Mouse (Mus musculus): ENCODE measurements around the gene Hist1h3d.
"Not testable (repeated sequence)": the region's sequence is repeated elsewhere in the genome, so short reads cannot be mapped to it uniquely, and the experiment has no call there.

The Hist1h3d gene

DNA sequence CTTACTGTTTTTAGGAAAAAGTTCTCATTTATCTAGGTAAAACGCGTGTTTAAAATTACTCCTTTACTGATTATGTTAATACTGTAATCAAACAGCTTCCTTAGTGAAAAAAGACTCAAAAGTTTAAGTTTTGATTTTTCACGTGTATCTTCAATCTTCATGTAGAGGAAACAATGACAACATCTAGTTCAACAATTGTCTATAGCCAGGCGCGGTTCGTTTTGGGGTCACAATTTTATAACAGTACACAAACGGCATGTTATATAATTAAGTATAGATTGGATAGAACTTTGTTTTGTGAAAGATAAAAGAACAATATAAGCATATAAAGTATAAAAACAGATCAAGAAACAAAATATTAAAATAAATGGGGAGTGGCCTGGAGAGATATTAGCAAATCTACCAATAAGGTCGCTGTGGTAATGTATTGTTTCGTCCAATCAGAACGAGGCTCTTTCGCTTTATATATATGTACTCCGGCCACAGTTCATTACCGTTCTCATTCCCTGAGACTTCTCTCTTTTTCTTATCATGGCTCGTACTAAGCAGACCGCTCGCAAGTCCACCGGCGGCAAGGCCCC is at the start of gene Hist1h3d:
Gene Hist1h3d (plus strand): TSS at position 493 of the 581 bp plus-strand sequence.
- peak; percentile 77 for DNase-seq (ENCODE audit: low read depth, low spot score)

DNA sequence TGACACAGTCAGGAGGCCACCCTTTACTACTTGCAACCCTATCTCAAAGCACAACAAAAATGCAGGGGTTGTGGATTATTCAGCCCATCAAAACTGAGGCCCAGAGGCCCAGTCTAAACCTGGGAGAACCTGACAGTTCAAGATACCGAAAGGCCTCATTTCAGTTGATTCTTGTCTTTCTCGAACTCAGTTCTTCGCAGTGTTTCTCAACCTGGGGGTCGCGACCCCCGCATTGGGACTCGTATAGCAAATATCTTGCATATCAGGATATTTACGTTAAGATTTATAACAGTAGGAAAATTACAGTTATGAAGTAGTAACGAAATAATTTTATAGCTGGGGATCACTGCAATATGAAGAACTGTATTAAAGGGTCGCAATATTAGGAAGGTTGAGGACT is 49.7 kb upstream of the Hist1h3d start:
- DNase-seq (ENCODE audit: low read depth, low spot score): no peak

DNA sequence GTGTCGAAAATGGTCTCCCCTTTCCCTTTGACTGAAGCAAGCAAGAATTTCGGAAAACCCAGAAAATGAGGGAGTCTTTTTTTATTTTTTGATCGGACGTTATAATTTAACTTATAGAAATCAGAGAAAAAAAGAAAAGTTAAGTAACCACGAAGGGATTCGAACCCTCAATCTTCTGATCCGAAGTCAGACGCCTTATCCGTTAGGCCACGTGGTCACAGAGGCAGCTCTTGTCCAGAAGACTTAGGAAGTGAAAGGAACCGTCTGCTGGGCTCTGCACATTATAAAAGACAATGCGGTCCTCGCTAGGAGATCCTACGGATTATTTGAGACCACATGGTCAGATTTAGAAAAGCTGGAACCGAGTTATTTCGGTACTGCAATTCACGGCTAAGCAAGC is 49.3 kb upstream of the Hist1h3d start:
- no peak for DNase-seq (ENCODE audit: low read depth, low spot score)

DNA sequence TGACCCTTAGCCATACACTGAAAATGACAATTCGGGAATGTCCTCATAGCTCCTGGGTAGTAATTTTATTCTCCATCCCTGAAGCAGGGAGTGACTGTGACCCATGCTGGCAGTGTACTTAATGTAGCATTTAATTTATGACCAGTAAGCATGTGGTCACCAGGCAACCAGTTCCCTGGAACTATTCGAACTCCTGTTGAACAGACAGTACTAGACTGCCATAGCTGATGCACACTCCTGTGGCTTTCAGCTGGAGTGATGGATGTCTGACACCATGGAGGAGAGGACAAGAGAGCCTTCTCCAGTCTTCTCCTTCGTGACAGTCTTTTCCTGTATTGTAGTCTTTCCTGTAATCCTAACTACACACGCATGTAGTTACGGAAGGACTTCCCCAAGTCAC is 46.6 kb upstream of the Hist1h3d start:
- DNase-seq (ENCODE audit: low read depth, low spot score): no peak

DNA sequence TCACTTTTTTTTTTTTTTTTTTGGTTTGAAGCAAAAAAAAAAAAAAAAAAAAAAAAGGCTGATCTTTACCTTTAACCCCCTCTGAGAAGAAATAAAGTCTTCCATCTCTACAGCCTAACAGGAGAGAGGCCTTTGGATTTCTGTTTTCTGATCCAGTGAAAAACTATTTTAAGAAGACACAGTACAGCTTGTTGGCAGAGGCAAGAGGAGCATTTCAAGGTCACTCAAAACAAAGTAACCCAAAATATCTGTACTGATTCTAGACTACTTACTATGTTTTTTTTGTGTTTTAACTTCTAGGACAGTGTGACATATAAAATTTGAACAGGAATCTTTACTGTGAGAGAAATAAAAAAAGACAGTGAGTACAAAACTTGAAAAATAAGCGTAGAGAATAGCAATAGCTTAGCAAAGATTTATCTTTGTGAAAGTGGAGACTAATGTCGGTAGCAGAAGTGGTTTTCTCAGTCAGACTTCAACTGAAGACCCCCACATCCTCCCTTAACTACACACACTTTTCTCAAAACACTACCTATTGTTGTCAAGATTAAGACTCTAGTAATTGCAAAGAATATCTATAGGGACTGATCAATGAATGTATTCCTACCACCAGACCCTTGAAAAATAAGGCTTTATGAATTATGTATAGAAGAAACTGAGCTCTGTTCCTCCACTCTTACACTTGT is 45.9 kb upstream of the Hist1h3d start:
- DNase-seq (ENCODE audit: low read depth, low spot score): no peak

DNA sequence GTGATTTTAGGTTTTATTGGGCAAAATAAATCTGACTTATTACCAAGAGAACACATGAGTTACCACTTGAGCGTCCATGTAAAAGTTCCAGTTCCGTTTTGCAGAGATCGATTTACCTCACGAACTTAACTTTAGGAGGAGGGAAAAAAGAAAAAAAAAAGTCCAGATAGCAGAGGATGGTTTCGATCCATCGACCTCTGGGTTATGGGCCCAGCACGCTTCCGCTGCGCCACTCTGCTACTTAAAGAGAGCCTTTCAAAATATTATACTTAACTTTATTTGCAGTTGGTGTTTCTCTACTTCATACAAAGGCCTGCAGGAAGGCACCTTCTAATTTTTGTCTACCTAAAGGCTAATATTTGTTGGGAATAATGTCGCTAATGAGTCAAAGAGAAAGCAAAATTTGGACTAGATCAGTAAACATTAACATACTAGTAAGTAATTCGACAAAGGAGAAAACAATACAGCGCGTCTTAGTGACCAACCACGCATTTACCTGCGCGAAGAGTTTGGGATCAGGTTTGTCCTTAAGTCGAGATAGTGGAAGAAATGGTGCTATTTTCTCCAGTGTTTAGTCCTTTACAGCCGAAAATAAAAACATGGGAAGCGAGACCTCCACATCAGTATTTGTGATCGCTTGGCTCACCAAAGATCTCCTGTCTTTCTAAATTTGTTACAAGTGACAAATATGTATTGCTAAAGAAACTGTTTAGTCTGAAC is 45.2 kb upstream of the Hist1h3d start:
- no peak for DNase-seq (ENCODE audit: low read depth, low spot score)

DNA sequence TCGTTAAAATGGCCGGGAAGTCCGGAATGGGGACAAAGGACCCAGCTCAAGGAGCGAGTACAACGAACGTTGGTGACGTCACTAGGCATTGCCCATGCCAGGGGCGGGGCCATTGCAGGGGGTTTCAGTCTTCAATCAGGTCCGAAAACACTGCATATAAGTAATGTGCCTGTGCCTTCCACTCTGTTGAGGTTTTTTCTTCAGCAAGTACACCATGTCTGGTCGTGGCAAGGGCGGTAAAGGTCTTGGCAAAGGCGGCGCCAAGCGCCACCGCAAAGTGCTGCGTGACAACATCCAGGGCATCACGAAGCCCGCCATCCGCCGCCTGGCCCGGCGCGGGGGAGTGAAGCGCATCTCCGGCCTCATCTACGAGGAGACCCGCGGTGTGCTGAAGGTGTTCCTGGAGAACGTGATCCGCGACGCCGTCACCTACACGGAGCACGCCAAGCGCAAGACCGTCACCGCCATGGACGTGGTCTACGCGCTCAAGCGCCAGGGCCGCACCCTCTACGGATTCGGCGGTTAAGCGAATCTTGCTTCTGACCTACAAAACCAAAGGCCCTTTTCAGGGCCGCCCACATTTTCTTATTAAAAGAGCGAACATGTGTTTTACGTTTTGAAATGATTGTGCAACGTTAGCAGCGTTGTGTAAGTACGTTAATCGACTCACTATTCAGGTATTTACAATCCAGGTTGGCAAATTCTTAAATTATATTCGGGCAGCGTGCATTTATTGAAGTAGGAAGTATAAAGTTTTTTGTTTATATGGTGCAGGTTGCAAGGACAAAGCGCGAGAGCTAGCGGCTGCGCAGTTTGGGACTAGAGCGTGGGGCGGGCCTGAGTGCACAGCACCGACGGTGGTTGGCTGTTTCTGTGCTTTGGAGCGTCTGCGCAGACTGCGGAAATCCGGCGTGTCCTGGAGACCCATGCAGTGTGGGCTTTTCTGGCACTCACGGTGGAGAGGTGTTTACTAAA is 44.4 kb upstream of the Hist1h3d start, which contains the start of gene Hist1h4h:
Gene Hist1h4h (plus strand): TSS at position 150 of the 975 bp plus-strand sequence.
- DNase-seq (ENCODE audit: low read depth, low spot score): peak; percentile 95

DNA sequence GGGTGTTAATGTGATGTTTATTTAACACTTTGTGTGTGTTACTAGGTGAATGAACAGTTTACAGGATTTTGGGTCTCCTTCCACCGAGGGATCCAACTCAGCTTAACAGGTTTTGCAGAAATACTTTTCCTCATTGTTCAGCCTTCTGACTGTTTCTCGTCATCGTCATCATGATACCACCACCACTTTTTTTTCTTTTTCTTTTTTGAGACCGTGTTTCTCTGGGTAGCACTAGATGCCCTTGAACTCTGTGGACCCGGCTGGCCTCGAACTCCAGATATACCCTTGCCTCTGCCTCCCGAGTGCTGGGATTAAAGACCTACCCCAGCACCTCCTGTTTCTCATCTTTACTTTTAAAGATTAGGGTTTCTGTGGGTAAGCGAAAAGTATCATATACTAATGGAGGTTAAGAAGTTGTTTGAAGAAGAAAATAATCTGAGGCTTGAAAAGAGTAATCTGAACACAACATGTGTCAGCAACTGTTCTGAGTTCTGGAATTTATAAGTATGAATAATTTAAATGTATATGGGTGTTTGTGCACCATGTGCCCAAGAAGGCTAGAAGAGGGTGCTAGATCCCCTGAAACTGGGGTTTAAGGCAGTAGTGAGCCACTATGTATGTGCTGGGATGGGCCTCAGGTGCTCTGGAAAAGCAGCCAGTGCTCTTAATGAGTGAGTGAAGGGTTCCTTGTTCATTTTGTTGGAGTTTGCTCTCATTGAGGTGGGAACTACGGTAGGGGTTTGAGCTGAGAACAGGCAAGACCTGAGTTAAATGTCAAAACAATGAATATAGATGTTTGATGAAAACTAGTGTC is 43.1 kb upstream of the Hist1h3d start:
- DNase-seq (ENCODE audit: low read depth, low spot score): no peak

DNA sequence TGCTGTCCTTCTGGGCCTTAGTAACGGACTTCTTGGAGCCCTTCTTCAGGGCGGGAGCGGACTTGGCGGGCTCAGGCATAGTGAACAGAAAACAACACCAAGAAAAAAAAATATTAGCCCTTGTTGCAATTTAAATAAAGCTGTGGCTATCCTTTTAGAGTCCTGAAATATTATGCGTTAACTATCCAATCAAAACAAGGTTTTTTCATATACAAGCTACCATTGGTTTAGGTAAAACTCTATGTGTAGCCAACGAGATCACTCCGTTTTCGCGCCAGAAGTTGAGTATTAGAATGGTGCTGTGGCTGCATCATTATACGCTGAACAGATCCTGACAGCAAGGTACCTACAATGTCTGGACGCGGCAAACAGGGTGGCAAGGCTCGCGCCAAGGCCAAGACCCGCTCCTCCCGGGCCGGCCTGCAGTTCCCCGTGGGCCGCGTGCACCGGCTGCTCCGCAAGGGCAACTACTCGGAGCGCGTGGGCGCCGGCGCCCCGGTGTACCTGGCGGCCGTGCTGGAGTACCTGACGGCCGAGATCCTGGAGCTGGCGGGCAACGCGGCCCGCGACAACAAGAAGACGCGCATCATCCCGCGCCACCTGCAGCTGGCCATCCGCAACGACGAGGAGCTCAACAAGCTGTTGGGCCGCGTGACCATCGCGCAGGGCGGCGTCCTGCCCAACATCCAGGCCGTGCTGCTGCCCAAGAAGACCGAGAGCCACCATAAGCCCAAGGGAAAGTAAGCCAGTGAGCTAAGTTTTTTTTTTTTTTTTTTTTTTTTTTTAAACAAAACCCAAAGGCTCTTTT is 41.8 kb upstream of the Hist1h3d start, which contains the start of gene Hist1h2af:
Gene Hist1h2af (plus strand): TSS at position 347 of the 808 bp plus-strand sequence.
- not testable (repeated sequence) for DNase-seq (ENCODE audit: low read depth, low spot score)

DNA sequence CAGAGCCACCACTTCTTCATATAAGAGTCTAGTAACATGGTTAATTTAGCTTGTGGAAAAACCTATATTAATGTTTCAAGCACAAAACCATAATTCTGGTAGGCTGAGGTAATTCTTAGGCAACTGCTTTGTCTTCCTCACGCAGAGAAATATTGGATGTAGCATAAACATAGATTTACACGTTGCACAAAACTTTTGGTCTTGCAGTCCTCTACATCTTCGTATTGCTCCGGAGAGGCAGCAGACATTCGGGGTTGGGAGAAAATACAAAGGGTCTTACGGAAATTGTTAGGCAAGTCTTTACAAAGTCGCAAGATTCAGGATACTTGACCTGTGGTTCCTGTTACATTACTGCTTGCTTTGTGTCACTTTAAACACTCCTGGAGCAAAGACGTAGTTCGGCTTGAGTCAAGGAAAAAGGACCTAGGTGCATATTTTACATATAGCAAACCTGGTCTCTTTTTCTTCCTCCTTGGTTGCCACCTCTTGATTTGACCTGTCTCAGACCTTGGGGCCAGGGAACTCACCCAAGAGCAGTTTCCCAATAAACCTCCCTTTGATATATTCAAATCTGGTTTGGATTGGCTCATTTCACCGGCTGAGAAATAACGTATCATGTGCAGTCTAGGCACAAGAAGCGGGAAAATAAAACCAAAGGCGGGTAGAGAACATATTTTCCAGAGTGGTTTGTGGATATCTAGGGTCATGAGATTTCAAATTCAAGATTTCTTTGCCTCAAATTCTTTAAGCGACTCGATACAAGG is 41.0 kb upstream of the Hist1h3d start:
- no peak for DNase-seq (ENCODE audit: low read depth, low spot score)

DNA sequence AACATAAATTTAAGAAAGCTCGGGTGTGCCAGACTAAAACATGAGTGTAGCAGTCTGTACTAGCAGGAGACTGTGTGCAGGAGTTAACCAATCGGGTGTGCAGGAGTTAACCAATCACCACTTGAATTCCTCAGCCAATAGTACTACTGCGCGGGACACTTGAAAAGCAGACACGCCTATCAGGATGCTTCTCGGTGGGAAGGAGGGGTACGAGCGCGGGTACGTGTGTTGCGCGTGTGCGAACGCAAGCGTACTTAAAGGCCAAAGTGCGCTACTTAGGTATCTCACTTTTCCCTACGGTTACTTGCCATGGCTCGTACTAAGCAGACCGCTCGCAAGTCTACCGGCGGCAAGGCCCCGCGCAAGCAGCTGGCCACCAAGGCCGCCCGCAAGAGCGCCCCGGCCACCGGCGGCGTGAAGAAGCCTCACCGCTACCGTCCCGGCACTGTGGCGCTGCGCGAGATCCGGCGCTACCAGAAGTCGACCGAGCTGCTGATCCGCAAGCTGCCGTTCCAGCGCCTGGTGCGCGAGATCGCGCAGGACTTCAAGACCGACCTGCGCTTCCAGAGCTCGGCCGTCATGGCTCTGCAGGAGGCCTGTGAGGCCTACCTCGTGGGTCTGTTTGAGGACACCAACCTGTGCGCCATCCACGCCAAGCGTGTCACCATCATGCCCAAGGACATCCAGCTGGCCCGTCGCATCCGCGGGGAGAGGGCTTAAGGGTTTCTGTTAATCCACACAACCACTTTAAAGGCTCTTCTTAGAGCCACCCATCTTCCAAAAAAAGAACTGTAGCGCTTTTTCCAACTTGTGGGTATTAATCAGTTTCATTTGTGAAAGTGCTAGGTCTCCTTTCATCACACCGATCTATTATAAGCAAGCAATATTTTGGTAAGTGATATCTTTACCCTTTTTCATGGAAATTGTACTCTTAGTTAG is 40.2 kb upstream of the Hist1h3d start, which contains the start of gene Hist1h3g:
Gene Hist1h3g (plus strand): TSS at position 286 of the 939 bp plus-strand sequence.
- peak; percentile 93 for DNase-seq (ENCODE audit: low read depth, low spot score)

DNA sequence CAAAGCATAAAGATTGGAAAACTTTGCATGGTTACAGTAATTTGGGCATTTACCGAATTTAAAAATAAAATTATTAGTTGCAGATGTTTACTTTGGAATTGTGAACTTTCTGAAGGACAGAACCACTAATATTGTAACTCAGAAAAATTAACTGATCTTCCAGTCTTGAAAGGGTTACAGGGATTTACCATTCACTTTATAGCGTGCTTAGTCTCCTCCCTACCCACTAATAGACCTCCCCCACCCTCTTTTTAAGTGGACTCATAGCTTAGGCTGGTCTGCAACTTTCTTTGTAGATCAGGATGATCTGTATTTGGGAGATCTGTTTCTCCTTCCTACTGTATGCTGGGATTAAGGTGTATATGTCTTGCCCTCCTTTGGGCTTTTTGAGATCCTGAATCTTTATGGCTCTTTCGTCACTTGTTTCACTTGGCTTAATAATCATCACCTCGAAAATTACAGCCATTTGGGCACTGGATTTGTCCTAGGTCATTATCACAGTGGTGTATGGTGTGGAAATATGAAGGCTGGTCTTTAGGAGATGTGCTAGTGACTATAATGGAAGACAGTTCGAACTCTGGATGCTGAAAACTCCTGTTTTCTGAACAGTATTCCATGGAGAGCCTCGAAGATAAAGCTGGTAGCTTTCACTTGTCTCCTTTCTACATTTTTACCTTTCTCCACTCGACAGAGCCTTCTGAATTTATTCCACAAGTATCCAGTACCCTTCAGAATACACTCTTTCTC is 39.3 kb upstream of the Hist1h3d start:
- DNase-seq (ENCODE audit: low read depth, low spot score): no peak

DNA sequence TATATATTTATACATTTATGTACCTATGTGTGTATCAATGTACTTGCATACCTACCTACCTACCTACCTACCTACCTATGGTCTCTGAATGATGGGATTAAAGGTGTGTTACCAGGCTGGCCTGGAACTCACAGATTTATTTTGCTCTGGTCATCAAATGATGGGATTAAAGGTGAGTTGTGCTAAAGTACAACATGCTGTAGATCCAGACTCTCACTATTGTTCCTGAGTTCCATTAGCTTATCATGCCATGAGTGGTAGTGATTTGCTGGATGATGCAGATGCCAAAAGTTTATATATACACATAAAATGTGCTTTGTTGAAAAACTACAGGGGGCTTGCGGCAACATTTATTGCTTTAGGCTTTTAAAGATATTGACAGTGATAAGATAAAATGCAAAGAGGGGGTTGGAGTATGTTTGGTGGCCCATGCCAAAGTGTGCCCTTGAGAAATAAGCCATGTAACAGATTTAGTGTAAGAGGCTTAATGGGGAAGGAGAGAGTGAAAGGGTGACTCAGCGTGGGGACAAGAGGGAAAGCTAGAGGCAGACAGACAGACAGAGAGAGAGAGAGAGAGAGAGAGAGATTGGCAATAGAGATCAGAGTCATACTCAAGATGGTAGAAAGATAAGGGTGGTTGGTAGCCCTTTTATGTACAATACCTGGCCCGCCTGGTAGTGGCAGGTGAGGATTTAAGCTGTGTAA is 38.4 kb upstream of the Hist1h3d start:
- no peak for DNase-seq (ENCODE audit: low read depth, low spot score)

DNA sequence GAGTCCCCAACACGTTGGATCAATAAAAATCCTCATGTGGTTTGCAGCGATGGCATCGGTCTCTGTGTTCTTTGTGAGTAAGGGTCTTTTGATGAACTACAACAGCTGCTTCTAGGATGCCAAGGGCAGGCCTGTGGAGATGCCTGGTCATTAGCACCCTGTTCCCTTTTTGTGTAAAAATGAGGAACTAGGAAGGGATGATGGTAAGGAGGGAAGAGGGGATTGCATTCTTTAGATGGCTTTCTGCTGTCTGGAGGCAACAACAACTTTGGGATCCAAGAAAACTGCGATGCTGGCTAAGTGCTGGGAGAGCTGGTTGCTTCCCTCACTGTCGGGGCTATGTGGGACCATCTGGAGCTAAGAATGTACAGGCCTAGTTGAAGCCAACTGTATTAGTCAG is 37.3 kb upstream of the Hist1h3d start:
- no peak for DNase-seq (ENCODE audit: low read depth, low spot score)

DNA sequence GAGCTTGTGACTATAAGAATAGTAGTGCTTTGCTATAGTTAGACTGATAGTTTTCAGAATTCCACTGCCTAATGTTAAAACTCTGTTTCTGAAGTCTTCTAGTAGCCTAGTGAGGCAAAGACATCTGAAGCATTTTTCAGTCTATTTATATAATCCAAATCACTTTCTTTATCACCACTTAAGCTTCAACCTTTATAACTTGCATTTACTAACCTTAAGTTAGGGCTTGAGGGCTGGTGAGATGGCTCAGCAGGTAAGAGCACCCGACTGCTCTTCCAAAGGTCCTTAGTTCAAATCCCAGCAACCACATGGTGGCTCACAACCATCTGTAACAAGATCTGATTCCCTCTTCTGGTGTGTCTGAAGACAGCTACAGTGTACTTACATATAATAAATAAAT is 35.7 kb upstream of the Hist1h3d start:
- DNase-seq (ENCODE audit: low read depth, low spot score): not testable (repeated sequence)

DNA sequence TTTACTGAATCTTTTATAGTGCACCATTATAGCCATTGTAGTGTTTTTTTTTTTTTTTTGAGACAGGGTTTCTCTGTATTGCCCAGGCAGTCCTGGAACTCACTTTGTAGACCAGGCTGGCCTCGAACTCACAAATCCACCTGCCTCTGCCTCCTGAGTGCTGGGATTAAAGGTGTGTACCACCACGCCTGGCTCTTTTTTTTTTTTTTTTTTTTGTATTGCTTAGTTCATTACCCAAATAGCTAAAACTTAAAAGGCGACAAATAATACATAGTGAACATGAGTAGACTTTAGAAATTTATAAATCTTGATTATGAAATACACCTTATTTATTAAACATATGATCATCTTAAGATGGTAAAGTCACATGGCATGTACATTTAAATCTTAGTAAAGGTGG is 34.1 kb upstream of the Hist1h3d start:
- no peak for DNase-seq (ENCODE audit: low read depth, low spot score)
